Mouse (Mus musculus) erythroid progenitor cell, adult 5-6 weeks (primary cell): ENCODE measurements around the gene Arl3. TPM values are rescaled to one million over a fixed set of nuclear protein-coding genes. Genes with fewer than 3 reads are reported as not detected.

Experiments
- total RNA-seq, 2 experiments: library from RNA; stranded (forward) in 1 of 2; stranded (reverse) in 1 of 2; fragments of 150-400 nt in 1 of 2; fragments of 186-747, 209-891 nt in 1 of 2; gene quantifications; 2 replicates each; pipeline versions ENCODE4 v1.2.3 to v1.2.4; 2015 to 2017; ENCODE audit warnings: low replicate concordance in 2 of 2

Gene Arl3
- total RNA-seq, 2 experiments from 2014 or later: 4.6 to 24.4 TPM

Other genes with a start within 250 kb of the Arl3 start
- not detected in 2 replicates for gene Psd, start 246.0 kb downstream of the Arl3 start, total RNA-seq (2015; ENCODE audit: low replicate concordance)
- gene Psd, start 246.0 kb downstream of the Arl3 start, total RNA-seq (2017; ENCODE audit: low replicate concordance): 2.8 TPM in 1 of 2 replicates, not detected in the other
- gene Fbxl15, start 245.0 kb downstream of the Arl3 start, total RNA-seq (2015; ENCODE audit: low replicate concordance): not detected in 2 replicates
- 2.2 TPM in 1 of 2 replicates, not detected in the other for gene Fbxl15, start 245.0 kb downstream of the Arl3 start, total RNA-seq (2017; ENCODE audit: low replicate concordance)
- 8.4 and 16.2 TPM in 2 replicates for gene Cuedc2, start 234.5 kb downstream of the Arl3 start, total RNA-seq (2015; ENCODE audit: low replicate concordance)
- 42.4 and 50.7 TPM in 2 replicates for gene Cuedc2, start 234.5 kb downstream of the Arl3 start, total RNA-seq (2017; ENCODE audit: low replicate concordance)
- 4.6 and 6.1 TPM in 2 replicates for gene Mfsd13a, start 232.1 kb downstream of the Arl3 start, total RNA-seq (2015; ENCODE audit: low replicate concordance)
- 1.4 and 6.2 TPM in 2 replicates for gene Mfsd13a, start 232.1 kb downstream of the Arl3 start, total RNA-seq (2017; ENCODE audit: low replicate concordance)
- not detected in 2 replicates for gene 2310034G01Rik, start 222.9 kb downstream of the Arl3 start, total RNA-seq (2015; ENCODE audit: low replicate concordance)
- not detected in 2 replicates for gene 2310034G01Rik, start 222.9 kb downstream of the Arl3 start, total RNA-seq (2017; ENCODE audit: low replicate concordance)
- gene Actr1a, start 177.4 kb downstream of the Arl3 start, total RNA-seq (2015; ENCODE audit: low replicate concordance): 66.7 and 75.0 TPM in 2 replicates
- gene Actr1a, start 177.4 kb downstream of the Arl3 start, total RNA-seq (2017; ENCODE audit: low replicate concordance): 82.9 and 94.7 TPM in 2 replicates
- 3.6 and 5.9 TPM in 2 replicates for gene Sufu, start 176.3 kb downstream of the Arl3 start, total RNA-seq (2015; ENCODE audit: low replicate concordance)
- gene Sufu, start 176.3 kb downstream of the Arl3 start, total RNA-seq (2017; ENCODE audit: low replicate concordance): 2.4 and 4.8 TPM in 2 replicates
- gene Trim8, start 71.5 kb downstream of the Arl3 start, total RNA-seq (2015; ENCODE audit: low replicate concordance): 4.2 and 9.4 TPM in 2 replicates
- 5.5 and 7.7 TPM in 2 replicates for gene Trim8, start 71.5 kb downstream of the Arl3 start, total RNA-seq (2017; ENCODE audit: low replicate concordance)
- 0.72 and 19.3 TPM in 2 replicates for gene Sfxn2, start 167 bp upstream of the Arl3 start, total RNA-seq (2015; ENCODE audit: low replicate concordance)
- gene Sfxn2, start 167 bp upstream of the Arl3 start, total RNA-seq (2017; ENCODE audit: low replicate concordance): 0.98 and 5.8 TPM in 2 replicates
- gene Wbp1l, start 25.9 kb upstream of the Arl3 start, total RNA-seq (2015; ENCODE audit: low replicate concordance): 5.0 and 8.8 TPM in 2 replicates
- gene Wbp1l, start 25.9 kb upstream of the Arl3 start, total RNA-seq (2017; ENCODE audit: low replicate concordance): 6.7 and 9.2 TPM in 2 replicates
- not detected in 2 replicates for gene Cyp17a1, start 100.0 kb upstream of the Arl3 start, total RNA-seq (2015; ENCODE audit: low replicate concordance)
- not detected in 2 replicates for gene Cyp17a1, start 100.0 kb upstream of the Arl3 start, total RNA-seq (2017; ENCODE audit: low replicate concordance)
- gene Borcs7, start 116.7 kb upstream of the Arl3 start, total RNA-seq (2015; ENCODE audit: low replicate concordance): 3.8 and 8.3 TPM in 2 replicates
- gene Borcs7, start 116.7 kb upstream of the Arl3 start, total RNA-seq (2017; ENCODE audit: low replicate concordance): not detected in 2 replicates
- gene As3mt, start 134.3 kb upstream of the Arl3 start, total RNA-seq (2015; ENCODE audit: low replicate concordance): 2.5 and 10.9 TPM in 2 replicates
- gene As3mt, start 134.3 kb upstream of the Arl3 start, total RNA-seq (2017; ENCODE audit: low replicate concordance): 1.2 and 2.0 TPM in 2 replicates
- gene Cnnm2, start 188.4 kb upstream of the Arl3 start, total RNA-seq (2015; ENCODE audit: low replicate concordance): 35.0 and 39.8 TPM in 2 replicates
- 40.1 and 60.7 TPM in 2 replicates for gene Cnnm2, start 188.4 kb upstream of the Arl3 start, total RNA-seq (2017; ENCODE audit: low replicate concordance)